Comparison of ENCODE assay signal across 7 mouse cellular contexts in the genomic region with DNA sequence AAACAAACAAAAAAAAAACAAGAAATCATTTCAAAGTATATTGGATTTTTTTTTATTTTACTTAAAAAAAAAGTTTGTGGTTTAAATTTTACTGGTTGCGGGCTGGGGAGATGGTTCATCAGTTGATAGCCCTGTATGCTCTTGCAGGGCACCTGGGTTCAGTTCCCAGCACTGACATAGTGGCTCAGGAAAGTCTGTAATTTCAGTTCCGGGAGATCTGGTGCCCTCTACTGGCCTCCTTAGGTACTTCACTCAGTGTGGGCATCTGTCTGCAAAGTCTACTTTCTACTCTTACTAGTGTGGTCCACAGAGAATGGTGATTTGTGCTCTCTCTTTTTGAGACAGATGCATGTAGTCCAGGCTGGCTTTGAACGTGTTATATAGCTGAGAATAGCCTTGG. TPM values are rescaled to one million over a fixed set of nuclear protein-coding genes. Genes with fewer than 3 reads are reported as not detected.
DNase-seq lines count a peak whose midpoint lies in the region; ATAC-seq and TF ChIP-seq lines count a peak whose summit lies in the region.

No protein-coding gene starts in this region.

- 88% methylated on average over 3 of the region's 3 CpGs for WGBS in kidney, postnatal 0 days
- WGBS in kidney, embryonic 14.5 days: 96% methylated on average over 3 of the region's 3 CpGs
- WGBS in midbrain, postnatal 0 days: 94% methylated on average over 3 of the region's 3 CpGs

- no peak overlapping the region for H3K4me2 ChIP-seq in kidney, postnatal 0 days (ENCODE audit: low read length)
- no peak overlapping the region for H3K4me2 ChIP-seq in kidney, embryonic 14.5 days (replicated peaks; ENCODE audit: low read depth, low read length)
- H3K4me2 ChIP-seq in midbrain, postnatal 0 days (ENCODE audit: low read depth, low read length, poor library complexity, severe bottlenecking): no peak overlapping the region

- TF ChIP-seq POLR2A in bone marrow macrophage, adult 2 months (IDR thresholded peaks at IDR 0.05; ENCODE audit: borderline replicate concordance, low read depth, low read length): no peak

- no peak for DNase-seq in kidney, postnatal 0 days (ENCODE audit: low spot score)
- no peak for DNase-seq in midbrain, postnatal 0 days (ENCODE audit: low spot score)
- DNase-seq in frontal cortex, adult 2 months (ENCODE audit: extremely low spot score in 1 of 2, low spot score in 1 of 2): no peak
- DNase-seq in ovary, postnatal 36 days (ENCODE audit: low spot score): no peak

- peak; percentile 58 for TF ChIP-seq CTCF in kidney, postnatal 0 days (IDR thresholded peaks at IDR 0.05; ENCODE audit: low read depth)
- TF ChIP-seq CTCF in E14TG2a.4 (conservative IDR thresholded peaks at IDR 0.05; ENCODE audit: low read length): peak; percentile 81
- TF ChIP-seq CTCF in bone marrow macrophage, adult 2 months (IDR thresholded peaks at IDR 0.05; ENCODE audit: low read depth, low read length): peak; percentile 52; the same call in 1 of the 2 replicates
- peak; percentile 62 for TF ChIP-seq CTCF in midbrain, postnatal 0 days (IDR thresholded peaks at IDR 0.05)

- H3K27ac ChIP-seq in kidney, postnatal 0 days: no peak overlapping the region
- no peak overlapping the region for H3K27ac ChIP-seq in kidney, embryonic 14.5 days (ENCODE audit: low read depth, low read length)
- no peak overlapping the region for H3K27ac ChIP-seq in bone marrow macrophage, adult 2 months (ENCODE audit: insufficient read depth, low read depth, low read length)
- no peak overlapping the region for H3K27ac ChIP-seq in midbrain, postnatal 0 days (ENCODE audit: low read depth, low read length)

- H3K9me3 ChIP-seq in kidney, postnatal 0 days (replicated peaks; ENCODE audit: low read length): no peaks in the 10 kb centered on the region
- peaks cover 5% of the 10 kb centered on the region; the same call in 1 of the 2 replicates for H3K9me3 ChIP-seq in kidney, embryonic 14.5 days (ENCODE audit: control insufficient read depth, low read length)
- H3K9me3 ChIP-seq in E14TG2a.4 (ENCODE audit: low read length): peaks cover 24% of the 10 kb centered on the region
- H3K9me3 ChIP-seq in midbrain, postnatal 0 days (ENCODE audit: low read length): no peaks in the 10 kb centered on the region

- no peaks in the 10 kb centered on the region for H3K27me3 ChIP-seq in kidney, postnatal 0 days (ENCODE audit: insufficient read depth, low read length)
- H3K27me3 ChIP-seq in kidney, embryonic 14.5 days (ENCODE audit: control insufficient read depth, insufficient read depth, low read length): no peaks in the 10 kb centered on the region
- H3K27me3 ChIP-seq in E14TG2a.4 (ENCODE audit: insufficient read depth, low read length): peaks cover 20% of the 10 kb centered on the region
- H3K27me3 ChIP-seq in midbrain, postnatal 0 days (ENCODE audit: insufficient read depth, low read length): no peaks in the 10 kb centered on the region

- H3K4me1 ChIP-seq in kidney, postnatal 0 days (replicated peaks; ENCODE audit: insufficient read depth, low read length): no peaks in the 10 kb centered on the region
- peaks cover 4% of the 10 kb centered on the region; the same call in 1 of the 2 replicates for H3K4me1 ChIP-seq in kidney, embryonic 14.5 days (ENCODE audit: control insufficient read depth, insufficient read depth, low read length)
- peaks cover 11% of the 10 kb centered on the region for H3K4me1 ChIP-seq in E14TG2a.4 (replicated peaks; ENCODE audit: low read depth, low read length)
- H3K4me1 ChIP-seq in bone marrow macrophage, adult 2 months (ENCODE audit: control insufficient read depth, insufficient read depth, low read length): peaks cover 6% of the 10 kb centered on the region
- H3K4me1 ChIP-seq in midbrain, postnatal 0 days (ENCODE audit: insufficient read depth, low read length): no peaks in the 10 kb centered on the region

- H3K4me3 ChIP-seq in kidney, postnatal 0 days (replicated peaks; ENCODE audit: low read depth, low read length): no peak overlapping the region
- no peak overlapping the region for H3K4me3 ChIP-seq in kidney, embryonic 14.5 days (ENCODE audit: low read length)
- no peak overlapping the region for H3K4me3 ChIP-seq in E14TG2a.4 (replicated peaks; ENCODE audit: low read length)
- no peak overlapping the region for H3K4me3 ChIP-seq in bone marrow macrophage, adult 2 months (ENCODE audit: insufficient read depth, low read length)
- H3K4me3 ChIP-seq in midbrain, postnatal 0 days (ENCODE audit: low read depth, low read length): no peak overlapping the region

- no peaks in the 10 kb centered on the region for H3K36me3 ChIP-seq in kidney, postnatal 0 days (ENCODE audit: insufficient read depth, low read length)
- no peaks in the 10 kb centered on the region for H3K36me3 ChIP-seq in kidney, embryonic 14.5 days (ENCODE audit: control insufficient read depth, insufficient read depth, low read length)
- H3K36me3 ChIP-seq in E14TG2a.4 (ENCODE audit: insufficient read depth, low read length): no peaks in the 10 kb centered on the region
- no peaks in the 10 kb centered on the region for H3K36me3 ChIP-seq in midbrain, postnatal 0 days (ENCODE audit: insufficient read depth, low read length)

- H3K9ac ChIP-seq in kidney, postnatal 0 days (ENCODE audit: low read depth, low read length): no peak overlapping the region
- no peak overlapping the region for H3K9ac ChIP-seq in kidney, embryonic 14.5 days (ENCODE audit: low read depth, low read length)
- H3K9ac ChIP-seq in midbrain, postnatal 0 days (replicated peaks; ENCODE audit: low read length, poor library complexity, severe bottlenecking): no peak overlapping the region

- no peak for ATAC-seq in kidney, postnatal 0 days (replicated peaks; ENCODE audit: low FRiP score, low read depth)
- ATAC-seq in kidney, embryonic 14.5 days (ENCODE audit: low FRiP score, low TSS enrichment): no peak
- ATAC-seq in midbrain, postnatal 0 days (ENCODE audit: low FRiP score): no peak

RNA-seq across cellular contexts. Expression of a gene that starts 7.4 kb away (rescaled TPM):
- 135 and 136 TPM in 2 replicates for polyA plus RNA-seq in kidney, postnatal 0 days (2015; fragmentation: Nextera tagmentation; extraction: Ambion mirVana)
- 124 and 166 TPM in 2 replicates for polyA plus RNA-seq in kidney, embryonic 14.5 days (2014; fragmentation: Nextera tagmentation; extraction: Ambion mirVana)
- 0.49 and 1.3 TPM in 2 replicates for polyA plus RNA-seq in bone marrow macrophage, adult 2 months (2012; ENCODE audit: insufficient read depth, insufficient read length, missing spikeins)
- 8.1 and 8.6 TPM in 2 replicates for total RNA-seq in midbrain, postnatal 0 days (2014; rRNA removed)
- 68.0 and 80.0 TPM in 2 replicates for polyA plus RNA-seq in midbrain, postnatal 0 days (2015; fragmentation: Nextera tagmentation; extraction: Ambion mirVana)
- polyA plus RNA-seq in frontal cortex, adult 2 months (2012; rRNA removed): 5.9 and 6.2 TPM in 2 replicates

RNA-seq across cellular contexts. Expression of a gene that starts 12.9 kb away (rescaled TPM):
- 11.6 and 13.0 TPM in 2 replicates for polyA plus RNA-seq in kidney, postnatal 0 days (2015; fragmentation: Nextera tagmentation; extraction: Ambion mirVana)
- 10.8 and 15.4 TPM in 2 replicates for polyA plus RNA-seq in kidney, embryonic 14.5 days (2014; fragmentation: Nextera tagmentation; extraction: Ambion mirVana)
- 51.5 and 61.1 TPM in 2 replicates for polyA plus RNA-seq in bone marrow macrophage, adult 2 months (2012; ENCODE audit: insufficient read depth, insufficient read length, missing spikeins)
- total RNA-seq in midbrain, postnatal 0 days (2014; rRNA removed): 107 and 154 TPM in 2 replicates
- polyA plus RNA-seq in midbrain, postnatal 0 days (2015; fragmentation: Nextera tagmentation; extraction: Ambion mirVana): 58.7 and 61.6 TPM in 2 replicates
- 136 and 139 TPM in 2 replicates for polyA plus RNA-seq in frontal cortex, adult 2 months (2012; rRNA removed)
